Mouse (Mus musculus) E14TG2a.4 (cell line): ENCODE results near the gene Nrp1.

Experiments
- H3K27me3 ChIP-seq: 2 replicates; pipeline ENCODE4 v1.6.1; 2014; ENCODE audit warnings: low read length, control low read depth; ENCODE audit not compliant: insufficient read depth
- H3K36me3 ChIP-seq: 2 replicates; pipeline ENCODE4 v1.6.1; 2014; ENCODE audit warnings: low read length, control low read depth; ENCODE audit not compliant: insufficient read depth
- H3K4me1 ChIP-seq: replicated peaks from 2 replicates; pipeline ENCODE4 v1.6.1; 2014; ENCODE audit warnings: low read depth, low read length, control low read depth
- H3K4me3 ChIP-seq: replicated peaks from 2 replicates; pipeline ENCODE4 v1.5.1; 2014; ENCODE audit warnings: mild to moderate bottlenecking, low read length
- H3K9me3 ChIP-seq: 2 replicates; pipeline ENCODE4 v1.6.1; 2014; ENCODE audit warnings: low read length, control low read depth
- CTCF ChIP-seq: conservative IDR thresholded peaks from 2 replicates; pipeline ENCODE4 v1.5.1; 2014; ENCODE audit warnings: low read length
- NANOG ChIP-seq: IDR thresholded peaks from 2 replicates; pipeline ENCODE4 v1.6.1; 2014; ENCODE audit warnings: borderline replicate concordance, low read length, mixed read lengths
- POU5F1 ChIP-seq: IDR thresholded peaks from 2 replicates; pipeline ENCODE4 v1.6.1; 2014; ENCODE audit warnings: low read length, borderline replicate concordance

The Nrp1 gene

DNA sequence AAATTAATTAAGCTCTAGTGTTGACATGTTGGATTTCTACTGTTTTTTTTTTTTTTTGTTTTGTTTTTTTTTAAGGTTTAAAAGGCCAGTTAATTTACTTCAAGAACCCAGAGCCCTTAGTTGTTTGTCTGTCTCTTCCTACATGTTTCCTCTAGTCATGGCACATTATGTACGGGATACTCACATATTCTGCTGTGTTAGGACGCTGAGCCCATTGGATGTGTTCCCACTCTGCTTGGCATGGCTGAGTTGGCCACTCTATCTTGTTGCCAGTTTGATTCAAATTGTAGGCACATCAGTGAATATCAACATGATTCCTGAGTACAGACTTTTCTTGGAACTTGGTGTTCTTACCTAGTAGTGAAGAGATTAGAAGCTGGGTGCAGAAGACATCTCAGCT lies 114.5 kb downstream of the Nrp1 start:
- Histone ChIP-seq H3K27me3 (no peaks in the 10 kb centered on the region), H3K36me3 (no peaks in the 10 kb centered on the region), H3K9me3 (no peaks in the 10 kb centered on the region), H3K4me1 (peaks cover 3% of the 10 kb centered on the region; the same call in 1 of the 2 replicates), H3K4me3 (no peak overlapping the region)
- TF ChIP-seq POU5F1 (no peak), CTCF (no peak)

GRCm38 (mm10) chr8:128473456-128474239 lies 115.2 kb downstream of the Nrp1 start:
- Histone ChIP-seq H3K9me3 (no peaks in the 10 kb centered on the region), H3K27me3 (no peaks in the 10 kb centered on the region), H3K36me3 (no peaks in the 10 kb centered on the region), H3K4me3 (no peak overlapping the region), H3K4me1 (peaks cover 3% of the 10 kb centered on the region; the same call in 1 of the 2 replicates)
- TF ChIP-seq NANOG (no peak), POU5F1 (no peak), CTCF (no peak)

DNA sequence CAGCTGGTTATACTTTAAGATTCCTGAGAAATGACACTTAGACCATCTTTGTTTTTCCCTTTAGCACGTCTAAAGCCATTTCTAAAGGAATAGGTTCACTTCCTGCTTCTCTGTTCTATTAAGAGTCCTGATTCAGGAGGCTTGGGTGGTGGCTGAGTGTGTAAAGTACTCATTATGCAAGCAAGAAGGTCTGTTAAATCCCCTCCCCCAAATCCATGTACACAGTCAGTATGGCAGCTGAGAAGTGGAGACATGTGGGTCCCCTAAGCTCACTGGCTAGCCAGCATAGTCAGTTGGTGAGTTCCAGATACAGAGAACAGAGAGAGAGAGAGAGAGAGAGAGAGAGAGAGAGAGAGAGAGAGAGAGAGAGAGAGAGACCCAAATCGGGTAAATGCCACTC lies 116.2 kb downstream of the Nrp1 start:
- no peaks in the 10 kb centered on the region for H3K27me3 ChIP-seq
- no peak overlapping the region for H3K4me3 ChIP-seq
- H3K36me3 ChIP-seq = no peaks in the 10 kb centered on the region
- no peaks in the 10 kb centered on the region for H3K9me3 ChIP-seq
- peaks cover 3% of the 10 kb centered on the region; the same call in 1 of the 2 replicates for H3K4me1 ChIP-seq
- TF ChIP-seq POU5F1 (no peak), CTCF (no peak), NANOG (no peak)

DNA sequence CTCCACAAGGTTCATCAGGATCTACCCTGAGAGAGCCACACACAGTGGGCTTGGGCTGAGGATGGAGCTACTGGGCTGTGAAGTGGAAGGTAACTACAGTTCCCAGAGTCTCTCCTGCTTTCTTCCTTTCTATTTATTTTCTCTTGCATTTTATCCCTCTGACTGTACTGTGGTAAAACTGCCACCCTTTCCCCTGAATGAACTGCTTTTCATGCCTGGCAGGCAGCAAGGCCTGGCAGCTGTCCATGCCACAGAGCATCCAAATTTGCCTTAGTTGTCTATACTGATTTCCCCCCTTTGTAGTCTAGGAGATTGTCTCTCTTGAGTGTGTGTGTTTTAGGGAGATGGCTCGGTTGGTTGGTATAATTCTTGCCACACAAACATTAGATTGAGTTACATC lies 117.8 kb downstream of the Nrp1 start:
- Histone ChIP-seq H3K27me3 (no peaks in the 10 kb centered on the region), H3K4me1 (peaks cover 3% of the 10 kb centered on the region; the same call in 1 of the 2 replicates), H3K4me3 (no peak overlapping the region), H3K36me3 (no peaks in the 10 kb centered on the region), H3K9me3 (no peaks in the 10 kb centered on the region)
- no peak for TF ChIP-seq NANOG

DNA sequence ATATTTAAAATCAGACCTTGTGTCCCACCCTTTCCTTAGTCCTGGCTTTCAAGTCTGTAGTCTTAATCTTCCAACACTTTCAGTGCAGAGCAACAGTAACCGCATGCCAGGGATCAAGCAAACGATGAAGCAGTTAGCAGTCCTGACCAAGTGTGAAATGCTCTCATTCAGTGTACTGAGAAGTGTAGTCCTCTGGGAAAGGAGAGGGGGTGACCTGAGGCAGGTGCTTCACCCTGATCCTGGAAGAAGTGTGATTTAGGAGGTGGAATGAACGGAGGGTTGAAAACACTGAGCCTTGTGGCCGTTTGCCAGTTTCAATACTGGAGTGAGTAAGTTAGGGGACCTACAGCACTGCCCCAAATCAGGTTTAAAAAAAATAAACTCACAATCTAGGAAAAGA lies 119.6 kb downstream of the Nrp1 start:
- Histone ChIP-seq H3K27me3 (no peaks in the 10 kb centered on the region), H3K4me1 (peaks cover 3% of the 10 kb centered on the region; the same call in 1 of the 2 replicates), H3K9me3 (no peaks in the 10 kb centered on the region), H3K36me3 (no peaks in the 10 kb centered on the region), H3K4me3 (no peak overlapping the region)
- no peak for TF ChIP-seq POU5F1
- no peak for TF ChIP-seq NANOG

DNA sequence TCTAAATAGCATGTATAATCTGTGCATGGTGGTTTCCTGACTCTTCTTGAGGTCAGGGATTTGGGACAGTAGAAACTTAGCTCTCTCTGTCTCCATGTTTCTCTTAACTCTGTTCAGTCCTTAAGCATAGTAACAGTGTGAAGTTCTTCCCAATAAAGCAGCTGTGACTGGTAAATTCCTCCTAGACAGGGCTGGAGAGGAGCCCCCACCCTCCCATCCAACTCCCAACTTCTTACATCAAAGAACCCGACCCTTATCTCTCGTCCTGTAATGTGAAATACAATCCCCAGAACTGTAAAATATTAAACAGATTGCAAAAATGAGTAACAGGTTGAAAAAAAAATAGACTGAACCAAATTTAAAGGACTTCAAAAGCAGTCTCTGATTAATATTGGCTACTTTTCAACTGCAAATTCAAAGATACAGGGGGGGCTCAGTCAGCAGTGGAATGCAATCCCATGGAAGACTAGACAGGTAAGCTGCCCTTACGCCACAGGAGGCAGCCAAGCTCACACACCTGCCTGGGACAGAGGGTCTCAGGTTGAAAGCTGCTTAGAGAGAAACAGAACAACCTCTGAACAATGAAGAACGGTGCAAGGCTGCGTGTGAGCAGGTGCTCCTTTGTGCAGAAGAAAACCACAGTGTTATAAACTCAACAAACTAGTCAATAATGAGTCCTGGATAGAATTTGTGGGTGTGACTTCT lies 121.1 kb downstream of the Nrp1 start:
- no peaks in the 10 kb centered on the region for H3K36me3 ChIP-seq
- peaks cover 2% of the 10 kb centered on the region; the same call in 1 of the 2 replicates for H3K4me1 ChIP-seq
- no peaks in the 10 kb centered on the region for H3K9me3 ChIP-seq
- H3K27me3 ChIP-seq = no peaks in the 10 kb centered on the region
- no peak for TF ChIP-seq CTCF
- TF ChIP-seq POU5F1 = no peak
- no peak for TF ChIP-seq NANOG
- no peak overlapping the region for H3K4me3 ChIP-seq

DNA sequence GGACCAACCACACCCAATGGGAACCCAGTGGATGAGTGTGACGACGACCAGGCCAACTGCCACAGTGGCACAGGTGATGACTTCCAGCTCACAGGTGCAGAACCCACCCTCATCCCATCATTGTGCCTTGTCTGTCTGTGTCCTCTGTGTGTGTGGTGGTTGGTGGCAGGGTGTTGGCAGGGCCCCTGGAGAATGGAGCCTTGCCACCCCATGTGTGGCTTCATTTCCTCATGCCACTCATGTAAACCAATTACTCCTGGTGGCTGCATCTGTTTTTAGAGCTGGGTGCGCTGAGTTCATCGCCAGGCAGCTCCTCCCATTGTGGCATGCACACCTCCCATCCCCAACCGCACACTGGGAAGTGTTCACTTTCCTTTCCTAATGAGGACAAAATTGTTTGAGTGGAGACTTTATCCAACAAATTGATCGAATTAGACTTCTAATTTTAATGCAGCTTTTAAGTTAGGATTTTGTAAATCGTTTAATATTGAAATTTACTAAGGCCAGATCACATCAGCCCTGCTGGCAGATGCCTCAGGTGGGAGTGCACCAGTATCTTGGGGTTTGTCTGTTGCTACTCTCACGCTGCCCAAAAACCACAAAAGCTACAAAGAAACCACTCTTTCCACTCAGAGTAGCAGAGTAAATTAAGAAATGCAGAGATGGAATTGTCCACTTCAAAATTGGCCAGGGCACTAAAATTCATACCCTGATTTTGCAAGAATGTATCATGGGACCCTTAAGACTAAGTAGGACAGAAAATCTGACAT lies 122.7 kb downstream of the Nrp1 start:
- no peaks in the 10 kb centered on the region for H3K9me3 ChIP-seq
- H3K4me3 ChIP-seq = no peak overlapping the region
- no peaks in the 10 kb centered on the region for H3K4me1 ChIP-seq
- no peaks in the 10 kb centered on the region for H3K36me3 ChIP-seq
- TF ChIP-seq CTCF (no peak), POU5F1 (no peak), NANOG (no peak)
- no peaks in the 10 kb centered on the region for H3K27me3 ChIP-seq

DNA sequence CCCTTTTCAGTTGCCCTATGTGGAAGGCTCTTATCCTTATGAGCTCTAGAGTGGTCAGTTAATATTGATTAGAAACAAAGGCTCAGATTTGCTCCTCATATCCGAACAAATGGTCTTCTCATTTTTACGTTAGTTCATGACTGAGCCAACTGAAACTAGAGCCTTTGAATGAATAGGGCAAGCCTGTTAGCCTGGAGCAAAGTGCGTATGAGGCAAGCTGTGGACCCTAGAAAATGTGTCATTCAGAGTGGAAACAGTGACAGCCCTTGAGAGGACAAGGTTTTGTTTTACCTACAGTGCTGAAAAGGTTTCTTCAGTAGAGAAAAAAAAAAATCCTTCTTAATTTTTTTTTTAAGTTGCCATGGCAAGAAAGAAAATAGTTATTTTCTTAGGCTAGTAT lies 124.9 kb downstream of the Nrp1 start:
- Histone ChIP-seq H3K4me1 (no peaks in the 10 kb centered on the region), H3K27me3 (no peaks in the 10 kb centered on the region), H3K9me3 (no peaks in the 10 kb centered on the region), H3K4me3 (no peak overlapping the region), H3K36me3 (no peaks in the 10 kb centered on the region)
- TF ChIP-seq CTCF (no peak), NANOG (no peak), POU5F1 (no peak)
